Mouse (Mus musculus): Measurements from ENCODE around the gene Slc1a7.

DNA sequence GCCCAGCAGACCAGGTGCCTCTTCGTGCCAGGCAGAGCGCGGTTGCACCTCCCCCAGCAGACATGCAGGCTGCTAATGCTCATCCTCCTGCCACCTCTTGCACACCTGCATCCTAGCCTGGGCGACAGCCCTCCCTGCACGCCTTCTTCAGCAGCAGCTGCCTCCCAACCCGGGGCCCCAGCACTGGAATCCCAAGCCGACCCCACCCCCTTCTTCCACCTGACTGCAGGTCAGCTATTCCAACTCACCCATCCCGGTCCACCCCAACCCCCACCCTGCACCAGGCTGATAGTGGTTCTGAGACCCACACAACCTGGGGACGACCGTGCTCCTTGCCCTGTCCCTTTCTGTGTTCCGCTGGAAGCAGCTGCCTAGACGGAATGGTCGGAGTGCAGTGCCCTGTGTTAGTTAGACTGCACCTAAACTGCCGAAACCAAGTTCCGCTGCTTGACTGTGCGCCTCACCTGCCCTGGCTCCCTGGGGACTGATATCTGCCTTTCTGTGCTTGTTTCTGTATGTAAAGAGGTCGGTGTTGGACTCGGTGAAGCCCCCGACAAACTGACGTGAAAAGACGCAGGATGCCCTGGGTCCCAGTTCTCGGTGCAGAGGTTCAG is 62.9 kb downstream of the Slc1a7 start:
- TF ChIP-seq POLR2A (IDR thresholded peaks at IDR 0.05; ENCODE audit: borderline replicate concordance, insufficient read depth, low read length) (no peak), CTCF (IDR thresholded peaks at IDR 0.05; ENCODE audit: borderline replicate concordance, insufficient read depth, low read depth, low read length) (no peak)

All from cerebellum, adult 2 months (tissue).